Comparison of ENCODE assay signal across 10 mouse cellular contexts in genomic region chr12:80746031-80746813, GRCm38 (mm10). TPM values are rescaled to one million over a fixed set of nuclear protein-coding genes. Genes with fewer than 3 reads are reported as not detected.
DNase-seq lines count a peak whose midpoint lies in the region; ATAC-seq lines count a peak whose summit lies in the region.
"Had no signal": no experiment of that assay in that cellular context is flagged by ENCODE, and none has a peak within 500 bp of the region (broad histone marks: within the 10 kb centered on the region; RNA-seq: fewer than 3 reads in every experiment).

No protein-coding gene starts in this region.

- ATAC-seq in neural tube, embryonic 13.5 days (ENCODE audit: low read depth), result peak; percentile 67; the same call in 1 of the 2 replicates
- ATAC-seq in forebrain, embryonic 14.5 days, result peak; percentile 81

- no peaks in the 10 kb centered on the region for H3K9me3 ChIP-seq in neural tube, embryonic 13.5 days
- H3K9me3 ChIP-seq in forebrain, embryonic 14.5 days (replicated peaks; ENCODE audit: control insufficient read depth, low read length), result no peaks in the 10 kb centered on the region
- H3K9me3 ChIP-seq: lung, embryonic 15.5 days had no signal

- H3K27ac ChIP-seq in neural tube, embryonic 13.5 days (replicated peaks), result peak overlapping the region; percentile 35
- peak overlapping the region; percentile 49; the same call in 1 of the 2 replicates for H3K27ac ChIP-seq in forebrain, embryonic 14.5 days (ENCODE audit: low read depth, low read length)
- H3K27ac ChIP-seq: lung, embryonic 15.5 days had no signal

- H3K27me3 ChIP-seq in neural tube, embryonic 13.5 days, result peaks cover 2% of the 10 kb centered on the region; the same call in 1 of the 2 replicates
- H3K27me3 ChIP-seq in forebrain, embryonic 14.5 days (replicated peaks; ENCODE audit: control insufficient read depth, insufficient read depth, low read length), result no peaks in the 10 kb centered on the region

- H3K4me3 ChIP-seq in neural tube, embryonic 13.5 days, result no peak overlapping the region
- H3K4me3 ChIP-seq in forebrain, embryonic 14.5 days (ENCODE audit: low read depth, low read length), result no peak overlapping the region
- H3K4me3 ChIP-seq: lung, embryonic 15.5 days had no signal

- H3K9ac ChIP-seq in neural tube, embryonic 13.5 days, result no peak overlapping the region; the same call in 1 of the 2 replicates
- H3K9ac ChIP-seq in forebrain, embryonic 14.5 days (ENCODE audit: low read length), result no peak overlapping the region
- H3K9ac ChIP-seq: lung, embryonic 15.5 days had no signal

- no peak overlapping the region for H3K4me2 ChIP-seq in neural tube, embryonic 13.5 days
- no peak overlapping the region for H3K4me2 ChIP-seq in forebrain, embryonic 14.5 days (ENCODE audit: low read length)
- H3K4me2 ChIP-seq: lung, embryonic 15.5 days had no signal

- DNase-seq in neural tube, embryonic 10.5 days (ENCODE audit: extremely low spot score, low spot score), result no peak
- DNase-seq in forebrain, embryonic 14.5 days (ENCODE audit: low spot score), result peak; percentile 71
- DNase-seq in layer of hippocampus, adult 9-11 months, result peak; percentile 70
- DNase-seq in right cerebral cortex, postnatal 4 days, result peak; percentile 36
- no peak for DNase-seq in liver
- DNase-seq in thymus, postnatal 36 days, result no peak
- DNase-seq: spleen, adult 18-20 months; thymus, postnatal 25 days had no signal

- no peaks in the 10 kb centered on the region for H3K36me3 ChIP-seq in neural tube, embryonic 13.5 days
- H3K36me3 ChIP-seq in forebrain, embryonic 14.5 days (ENCODE audit: control insufficient read depth, insufficient read depth, low read length), result no peaks in the 10 kb centered on the region
- H3K36me3 ChIP-seq: lung, embryonic 15.5 days had no signal

- 54% methylated on average over 8 of the region's 8 CpGs for WGBS in neural tube, embryonic 13.5 days
- 41% methylated on average over 8 of the region's 8 CpGs for WGBS in forebrain, embryonic 14.5 days

- peaks cover 11% of the 10 kb centered on the region for H3K4me1 ChIP-seq in neural tube, embryonic 13.5 days (replicated peaks)
- H3K4me1 ChIP-seq in forebrain, embryonic 14.5 days (ENCODE audit: control insufficient read depth, insufficient read depth, low read length), result peaks cover 6% of the 10 kb centered on the region
- H3K4me1 ChIP-seq: lung, embryonic 15.5 days had no signal

RNA-seq across cellular contexts. Expression of gene Ccdc177, which starts 14.3 kb away (rescaled TPM):
- polyA plus RNA-seq in neural tube, embryonic 13.5 days (2015; fragmentation: Nextera tagmentation; extraction: Ambion mirVana), result 2.8 and 2.9 TPM in 2 replicates
- 6.3 and 6.7 TPM in 2 replicates for polyA plus RNA-seq in forebrain, embryonic 14.5 days (2014; fragmentation: Nextera tagmentation; extraction: Ambion mirVana)

RNA-seq across cellular contexts. Expression of gene Susd6, which starts 44.1 kb away (rescaled TPM):
- polyA plus RNA-seq in neural tube, embryonic 13.5 days (2015; fragmentation: Nextera tagmentation; extraction: Ambion mirVana), result 12.3 and 12.9 TPM in 2 replicates
- 11.7 and 13.4 TPM in 2 replicates for polyA plus RNA-seq in forebrain, embryonic 14.5 days (2014; fragmentation: Nextera tagmentation; extraction: Ambion mirVana)

RNA-seq across cellular contexts. Expression of gene Plekhd1, which starts 53.8 kb away (rescaled TPM):
- polyA plus RNA-seq in neural tube, embryonic 13.5 days (2015; fragmentation: Nextera tagmentation; extraction: Ambion mirVana), result 7.1 and 7.4 TPM in 2 replicates
- polyA plus RNA-seq in forebrain, embryonic 14.5 days (2014; fragmentation: Nextera tagmentation; extraction: Ambion mirVana), result 0.15 and 0.38 TPM in 2 replicates

Comparison
In these comparisons a context has a peak if more than half of its experiments do, and no peak if none do; other contexts are left out.
1. DNase-seq: peak in forebrain, embryonic 14.5 days (single experiment), layer of hippocampus, adult 9-11 months (single experiment) and right cerebral cortex, postnatal 4 days (single experiment); none in neural tube, embryonic 10.5 days (single experiment), liver (single experiment) and thymus, postnatal 36 days (0 of 2).